Mouse (Mus musculus) ES-E14 (cell line): Measurements from ENCODE around the gene Gprc5c. TPM values are rescaled to one million over a fixed set of nuclear protein-coding genes. Genes with fewer than 3 reads are reported as not detected.

Experiments used
- DNase-seq: peaks from one replicate; pipeline ENCODE4 v3.0.0-alpha.2; 2013; ENCODE audit warnings: low read depth, low spot score
- H3K27ac ChIP-seq: 2 replicates; pipeline ENCODE4 v1.5.1; 2012; ENCODE audit warnings: low read depth, mild to moderate bottlenecking, low read length, moderate library complexity, mixed read lengths; ENCODE audit not compliant: poor library complexity, insufficient read depth, severe bottlenecking
- H3K36me3 ChIP-seq: 2 replicates; pipeline ENCODE4 v1.6.1; 2012; ENCODE audit warnings: mild to moderate bottlenecking, low read length, moderate library complexity, mixed read lengths; ENCODE audit not compliant: control insufficient read depth, poor library complexity, insufficient read depth, severe bottlenecking
- H3K4me1 ChIP-seq, 2 experiments: fragments of 150-350 bp in 1 of 2; sonication (generic) in 1 of 2; 2 replicates each; pipeline ENCODE4 v1.6.1; 2012; ENCODE audit warnings: low read length in 2 of 2, mild to moderate bottlenecking in 1 of 2, mixed read lengths in 1 of 2; ENCODE audit not compliant: control insufficient read depth in 2 of 2, insufficient read depth in 2 of 2, poor library complexity in 1 of 2
- H3K4me3 ChIP-seq, 2 experiments: fragments of 150-350 bp in 1 of 2; sonication (generic) in 1 of 2; 2 replicates each; pipeline ENCODE4 v1.5.1; 2012; ENCODE audit warnings: low read length in 2 of 2, low read depth in 1 of 2, mild to moderate bottlenecking in 1 of 2, mixed read lengths in 1 of 2; ENCODE audit not compliant: insufficient read depth in 1 of 2, poor library complexity in 1 of 2, severe bottlenecking in 1 of 2
- H3K9ac ChIP-seq: 2 replicates; pipeline ENCODE4 v1.6.1; 2012; ENCODE audit warnings: low read depth, mild to moderate bottlenecking, low read length, mixed read lengths; ENCODE audit not compliant: poor library complexity, insufficient read depth, severe bottlenecking
- H3K9me3 ChIP-seq: fragments of 150-350 bp; sonication (generic); 2 replicates; pipeline ENCODE4 v1.6.1; 2012; ENCODE audit warnings: low read depth, mild to moderate bottlenecking, low read length; ENCODE audit not compliant: control insufficient read depth, insufficient read depth
- CHD2 ChIP-seq: IDR thresholded peaks from 2 replicates; pipeline ENCODE4 v1.6.1; 2014; ENCODE audit warnings: mild to moderate bottlenecking, low read depth, low read length, inconsistent platforms
- HCFC1 ChIP-seq: IDR thresholded peaks from 2 replicates; pipeline ENCODE4 v1.6.1; 2012; ENCODE audit warnings: low read length, inconsistent platforms, borderline replicate concordance; ENCODE audit not compliant: insufficient read depth
- MAFK ChIP-seq: IDR thresholded peaks from 2 replicates; pipeline ENCODE4 v1.6.1; 2014; ENCODE audit warnings: mild to moderate bottlenecking, low read depth, low read length, inconsistent platforms; ENCODE audit not compliant: insufficient read depth
- ZC3H11A ChIP-seq: IDR thresholded peaks from 2 replicates; pipeline ENCODE4 v1.6.1; 2012; ENCODE audit warnings: low read depth, mild to moderate bottlenecking, inconsistent platforms, low read length, borderline replicate concordance
- ZNF384 ChIP-seq: IDR thresholded peaks from 2 replicates; pipeline ENCODE4 v1.6.1; 2012; ENCODE audit warnings: low read depth, low read length, inconsistent platforms
- in situ Hi-C, 2 experiments: fragments of 600-800 bp; cut with MboI; formaldehyde crosslinking; loops; one replicate each; pipeline ENCODE4 v1.15.1; 2025; ENCODE audit warnings: low sequenced_read_pairs in 2 of 2, inconsistent platforms in 1 of 2; ENCODE audit not compliant: unreplicated experiment in 2 of 2
- total RNA-seq: library from RNA; depleted of rRNA; stranded (reverse); fragments of 300-350 nt; gene quantifications from 2 replicates; pipeline ENCODE4 v1.2.3, GENCODE M21; 2012

Gene Gprc5c
- total RNA-seq, 1 experiment = 35.9 TPM

DNA sequence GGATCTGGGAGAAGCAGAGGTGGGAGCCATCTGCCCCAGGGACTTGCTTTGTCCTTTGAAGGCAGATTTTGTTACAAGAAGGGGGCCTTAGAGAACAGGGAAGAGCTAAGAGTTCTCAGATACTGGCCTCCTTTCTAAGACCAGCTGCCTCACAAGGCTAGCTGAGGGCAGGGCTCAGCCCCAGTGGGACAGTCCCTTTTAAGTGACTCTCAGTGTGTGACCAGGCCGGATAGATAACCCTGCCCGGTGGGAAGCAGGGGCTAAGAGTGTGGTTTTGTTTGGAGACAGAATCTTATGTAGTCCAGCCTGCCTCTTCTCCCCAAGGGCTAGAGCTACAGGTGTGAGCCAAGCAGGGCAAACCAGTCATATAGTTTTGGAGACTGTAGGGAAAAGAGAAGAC, 1.4 kb upstream of the Gprc5c start:
- no peaks in the 10 kb centered on the region for H3K9me3 ChIP-seq
- H3K4me1 ChIP-seq = peaks cover 15 to 31% of the 10 kb centered on the region in 2 experiments; a peak in 3 of 4 replicates
- no peak overlapping the region for H3K4me3 ChIP-seq
- DNase-seq = no peak
- no peak overlapping the region for H3K27ac ChIP-seq
- H3K9ac ChIP-seq = no peak overlapping the region
- TF ChIP-seq ZNF384 = no peak
- H3K36me3 ChIP-seq = no peaks in the 10 kb centered on the region; the same call in 1 of the 2 replicates
- in situ Hi-C loops = no loop called here

DNA sequence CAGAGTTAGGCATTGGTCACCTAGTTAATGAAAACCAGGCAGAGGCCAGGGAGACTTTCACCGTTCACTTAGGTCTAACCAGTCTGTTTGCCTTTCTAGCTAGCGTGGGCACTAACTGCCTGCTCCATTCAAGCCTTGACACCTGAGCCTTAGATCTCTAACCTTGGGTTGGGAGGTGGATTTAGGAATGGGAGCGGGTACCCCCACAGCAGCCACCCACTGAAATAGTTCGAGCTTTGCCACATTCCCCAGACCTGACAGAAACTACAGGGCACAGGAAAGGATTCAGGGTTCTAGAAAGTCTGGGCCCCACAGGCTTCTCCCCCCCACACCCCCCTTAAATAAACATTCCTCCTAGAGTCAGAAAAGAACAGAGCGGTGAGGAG, 893 bp upstream of the Gprc5c start:
- Histone ChIP-seq H3K36me3 (no peaks in the 10 kb centered on the region; the same call in 1 of the 2 replicates), H3K27ac (no peak overlapping the region), H3K4me3 (peak overlapping the region in 1 of 2 experiments; percentile 67; a peak in 2 of 4 replicates), H3K9ac (no peak overlapping the region), H3K9me3 (no peaks in the 10 kb centered on the region), H3K4me1 (peaks cover 15 to 28% of the 10 kb centered on the region in 2 experiments; a peak in 3 of 4 replicates)
- no peak for DNase-seq
- in situ Hi-C loops = no loop called here
- TF ChIP-seq HCFC1 (no peak), MAFK (no peak)

DNA sequence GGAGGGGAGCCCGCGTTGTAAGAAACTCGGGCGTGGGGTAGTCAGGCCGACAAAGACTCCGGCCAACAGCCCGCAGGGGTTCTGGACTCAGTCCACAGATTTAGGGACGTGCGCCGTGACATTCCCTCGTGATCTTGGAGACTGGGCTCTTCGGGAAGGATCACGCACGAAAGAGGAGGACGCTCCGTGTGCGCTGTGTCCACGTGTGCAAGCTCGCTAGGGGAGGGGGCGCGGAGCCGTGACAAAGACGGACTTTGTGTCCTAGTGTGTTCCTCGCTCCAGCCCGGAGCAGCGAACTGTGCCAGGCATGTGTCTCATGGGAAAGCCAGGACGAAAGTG, 286 bp downstream of the Gprc5c start:
- in situ Hi-C loops = no loop called here
- Histone ChIP-seq H3K9ac (peak overlapping the region; percentile 73; the same call in 1 of the 2 replicates), H3K36me3 (no peaks in the 10 kb centered on the region; the same call in 1 of the 2 replicates), H3K9me3 (no peaks in the 10 kb centered on the region), H3K27ac (no peak overlapping the region), H3K4me1 (peaks cover 8 to 24% of the 10 kb centered on the region in 2 experiments; a peak in 3 of 4 replicates), H3K4me3 (peak overlapping the region; percentile 67 to 73)
- DNase-seq = no peak
- no peak for TF ChIP-seq ZC3H11A
- no peak for TF ChIP-seq MAFK
- TF ChIP-seq HCFC1 = no peak
- TF ChIP-seq CHD2 = no peak
- no peak for TF ChIP-seq ZNF384

DNA sequence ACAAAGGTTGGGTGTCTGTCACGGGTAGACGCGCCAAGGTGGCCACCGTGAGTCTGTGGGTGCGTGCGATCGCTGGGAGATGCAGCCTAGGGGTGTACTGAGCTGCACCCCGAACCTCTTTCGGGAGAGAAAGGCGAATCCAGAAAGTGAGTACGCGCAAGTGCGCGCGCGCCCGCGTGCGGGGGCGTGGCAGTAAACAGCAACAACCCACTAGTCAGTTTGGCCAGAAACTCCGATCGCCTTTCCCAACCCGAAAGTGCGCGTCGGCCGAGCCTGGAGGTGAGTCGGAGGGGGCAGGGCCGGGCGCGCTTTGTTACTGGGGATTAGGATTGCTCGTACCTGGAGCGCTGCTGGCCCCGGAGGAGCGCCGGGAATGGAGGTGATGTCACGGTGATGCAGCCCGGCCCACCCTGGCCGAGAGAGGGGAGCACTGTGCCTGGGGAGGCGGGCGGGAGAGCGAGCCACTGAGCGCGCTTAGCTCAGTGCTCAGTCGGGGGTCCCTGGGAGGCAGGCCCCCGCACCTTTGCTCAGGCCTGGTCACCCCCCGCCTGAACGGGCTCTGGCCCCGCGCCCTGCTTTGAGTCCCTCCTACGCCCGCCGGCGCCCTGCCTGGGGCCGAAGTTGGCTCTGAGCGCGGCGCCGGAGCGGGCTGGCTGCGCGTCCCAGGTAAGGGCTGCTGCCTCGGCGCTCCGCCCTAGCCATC, 807 bp downstream of the Gprc5c start:
- peaks cover 8 to 19% of the 10 kb centered on the region in 2 experiments; a peak in 3 of 4 replicates for H3K4me1 ChIP-seq
- H3K27ac ChIP-seq = peak overlapping the region; percentile 3; the same call in 1 of the 2 replicates
- peak overlapping the region; percentile 67 to 73 for H3K4me3 ChIP-seq
- no peaks in the 10 kb centered on the region for H3K9me3 ChIP-seq
- no peak for DNase-seq
- no peak for TF ChIP-seq ZC3H11A
- TF ChIP-seq HCFC1 = peak; percentile 42; the same call in 1 of the 2 replicates
- in situ Hi-C loops = no loop called here
- H3K9ac ChIP-seq = peak overlapping the region; percentile 73
- H3K36me3 ChIP-seq = no peaks in the 10 kb centered on the region; the same call in 1 of the 2 replicates
